Mouse (Mus musculus): ENCODE data around the gene Aebp1.
"Not testable (repeated sequence)": the region's sequence is repeated elsewhere in the genome, so short reads cannot be mapped to it uniquely, and the experiment has no call there.

The Aebp1 gene

DNA sequence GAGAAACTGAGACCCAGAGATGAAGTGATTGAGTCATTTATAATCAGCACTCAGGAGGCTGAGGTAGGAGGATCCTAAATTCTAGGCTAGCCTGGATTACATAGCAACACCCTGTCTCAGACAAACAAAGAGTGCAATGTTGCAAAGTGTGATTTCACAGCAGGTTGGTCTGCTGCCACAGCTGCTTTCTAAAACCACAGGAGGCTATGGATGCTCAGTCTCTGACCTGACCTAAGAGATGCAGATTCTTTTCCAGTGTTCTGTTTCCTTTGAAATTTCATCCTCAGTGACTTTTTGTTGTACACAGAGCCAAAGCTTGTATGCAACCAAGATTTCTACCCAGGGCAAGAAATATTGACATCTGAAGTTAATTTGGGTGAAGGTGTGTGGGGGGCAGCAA is 6.3 kb upstream of the Aebp1 start:
- DNase-seq (ENCODE audit: extremely low spot score, low read depth, low spot score), result no peak

DNA sequence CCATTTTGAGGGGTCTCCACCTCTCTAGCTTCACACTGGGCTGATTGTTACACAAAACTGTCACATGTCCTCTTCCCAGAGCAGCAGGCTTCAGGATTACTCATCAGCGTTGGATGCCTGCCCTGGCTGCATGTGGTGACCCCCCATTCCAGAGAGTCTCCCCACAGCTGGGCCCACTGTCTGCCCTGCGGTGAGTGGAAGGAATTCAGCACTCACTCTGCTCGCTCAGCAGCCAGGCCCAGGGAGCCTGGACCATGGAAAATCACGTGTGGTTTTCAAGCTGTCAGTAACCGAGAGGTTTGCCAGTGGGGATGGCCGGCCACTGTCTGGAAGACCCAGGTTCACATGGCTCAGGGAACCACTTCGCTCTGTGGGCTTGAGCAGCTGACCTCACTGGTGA is 5.8 kb upstream of the Aebp1 start:
- no peak for DNase-seq (ENCODE audit: extremely low spot score, low read depth, low spot score)

DNA sequence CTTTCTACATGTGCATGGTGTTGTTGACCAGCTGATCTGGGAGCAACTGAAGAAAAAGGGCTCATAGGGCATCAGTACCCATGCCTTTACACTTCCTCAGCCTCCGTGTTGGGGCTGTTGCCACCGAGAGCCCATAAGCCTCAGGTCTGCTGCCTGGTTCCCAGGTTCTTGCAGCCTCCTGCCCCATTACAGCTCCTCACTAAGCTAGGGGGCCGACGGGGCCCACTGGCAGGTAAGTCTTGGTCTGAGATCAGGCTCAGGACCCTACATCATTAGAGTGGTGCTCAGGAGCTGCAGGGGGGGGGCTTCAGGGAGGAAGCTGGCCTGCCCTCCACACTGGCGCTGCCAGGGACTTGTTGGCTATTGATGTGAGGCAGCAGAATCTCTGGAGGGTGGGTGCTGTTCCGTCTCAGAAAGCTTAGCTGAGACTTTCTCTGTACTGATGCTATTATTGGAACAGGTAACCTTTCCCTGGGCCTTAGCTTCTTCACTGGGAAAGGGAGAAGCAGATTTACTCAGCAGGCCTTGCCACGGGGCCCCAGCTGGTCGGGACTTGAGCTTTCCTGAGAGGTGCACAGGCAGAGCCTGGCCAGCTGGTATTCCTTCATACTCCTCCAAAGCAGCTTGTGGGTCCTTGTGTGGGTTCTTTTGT is 5.1 kb upstream of the Aebp1 start:
- DNase-seq (ENCODE audit: extremely low spot score, low read depth, low spot score), result no peak

GRCm38 (mm10) chr11:5858723-5859122 is 3.0 kb upstream of the Aebp1 start:
- DNase-seq (ENCODE audit: extremely low spot score, low read depth, low spot score), result no peak

DNA sequence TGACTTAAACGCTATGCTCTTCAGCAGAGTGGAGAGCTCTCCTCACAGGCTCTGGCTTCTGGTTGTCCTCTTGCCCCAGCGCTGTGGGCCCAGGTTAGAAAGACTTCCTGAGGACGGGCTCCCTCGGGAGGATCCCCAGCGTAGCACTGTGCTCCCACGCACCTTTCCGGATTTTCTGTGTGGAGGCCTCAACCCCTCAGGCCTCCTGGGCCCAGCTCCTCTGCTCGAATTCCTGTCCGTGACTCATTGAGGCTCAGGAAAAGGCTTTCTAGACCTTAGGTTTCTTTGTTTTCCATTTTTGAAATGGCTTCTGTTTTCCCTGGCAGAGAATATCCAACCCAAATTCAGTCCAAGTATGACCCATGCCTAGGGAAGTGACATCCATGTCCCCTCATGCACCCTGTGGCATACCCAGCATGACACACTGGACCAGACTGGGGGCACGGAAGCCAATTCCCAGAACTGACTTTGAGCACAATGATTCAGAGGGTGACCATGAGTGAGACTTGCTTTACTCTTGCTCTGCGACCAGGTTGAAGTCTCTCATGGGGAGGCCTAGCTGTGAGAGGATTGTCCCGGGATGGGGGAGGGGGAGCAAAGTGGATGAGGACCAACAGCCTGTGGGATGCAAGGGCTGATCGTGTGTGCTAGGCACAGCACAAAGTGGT is 1.7 kb upstream of the Aebp1 start:
- DNase-seq (ENCODE audit: extremely low spot score, low read depth, low spot score), result no peak

GRCm38 (mm10) chr11:5860639-5861038 is 1.1 kb upstream of the Aebp1 start:
- DNase-seq (ENCODE audit: extremely low spot score, low read depth, low spot score), result no peak

DNA sequence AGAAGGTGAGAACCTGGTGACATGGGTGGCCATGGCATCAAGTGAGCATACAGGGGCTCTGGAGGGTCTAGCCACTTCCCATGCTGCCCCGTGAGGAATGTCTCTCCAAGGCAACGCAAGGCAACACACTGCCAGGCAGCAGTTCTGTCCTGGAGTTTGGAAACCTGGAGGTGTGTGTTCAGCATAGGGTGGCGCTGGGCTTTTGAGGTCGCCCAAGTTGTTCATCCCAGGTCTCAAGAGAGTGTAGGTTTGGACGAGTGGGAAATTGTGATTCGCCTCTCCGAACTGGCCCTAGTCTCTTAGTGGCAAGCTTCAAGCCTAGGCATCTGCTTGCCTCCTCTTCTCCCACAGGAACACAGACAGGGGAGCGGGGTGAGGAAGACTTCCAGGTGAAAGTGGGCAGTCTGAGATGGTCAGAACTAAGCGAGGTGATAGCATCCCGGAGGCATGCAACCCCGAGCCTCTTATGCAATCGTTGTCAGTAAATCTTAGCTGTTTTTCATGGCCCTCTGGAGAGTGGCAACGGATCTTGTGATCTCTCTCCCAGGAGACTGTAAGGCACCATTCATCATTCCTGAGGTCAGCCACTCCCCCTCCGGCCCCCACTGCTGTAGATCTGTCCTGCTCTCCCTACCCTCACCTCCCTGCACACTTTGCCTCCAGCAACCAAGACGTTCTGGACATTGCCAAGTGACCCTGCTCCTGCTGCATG is 803 bp downstream of the Aebp1 start:
- no peak for DNase-seq (ENCODE audit: extremely low spot score, low read depth, low spot score)

DNA sequence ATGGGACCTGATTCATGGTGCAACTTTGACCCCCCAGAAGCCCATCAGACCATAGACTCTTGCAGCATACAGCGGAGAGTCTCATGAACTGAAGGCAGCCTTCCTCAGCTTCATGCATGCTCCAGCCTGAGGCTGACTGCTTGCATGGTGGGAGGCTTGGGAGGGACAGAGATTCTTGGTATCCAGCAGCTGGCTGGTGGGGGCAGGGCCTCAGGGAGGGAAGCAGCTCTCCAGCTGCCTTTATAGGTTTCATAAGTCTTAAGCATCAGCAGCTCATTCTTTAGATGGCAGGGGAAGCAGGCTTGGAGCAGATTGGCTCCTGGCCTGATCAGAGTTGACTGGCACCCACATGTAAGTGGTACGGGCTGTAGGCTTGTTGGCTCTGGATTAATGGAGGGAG is 5.4 kb downstream of the Aebp1 start:
- no peak for DNase-seq (ENCODE audit: extremely low spot score, low read depth, low spot score)

DNA sequence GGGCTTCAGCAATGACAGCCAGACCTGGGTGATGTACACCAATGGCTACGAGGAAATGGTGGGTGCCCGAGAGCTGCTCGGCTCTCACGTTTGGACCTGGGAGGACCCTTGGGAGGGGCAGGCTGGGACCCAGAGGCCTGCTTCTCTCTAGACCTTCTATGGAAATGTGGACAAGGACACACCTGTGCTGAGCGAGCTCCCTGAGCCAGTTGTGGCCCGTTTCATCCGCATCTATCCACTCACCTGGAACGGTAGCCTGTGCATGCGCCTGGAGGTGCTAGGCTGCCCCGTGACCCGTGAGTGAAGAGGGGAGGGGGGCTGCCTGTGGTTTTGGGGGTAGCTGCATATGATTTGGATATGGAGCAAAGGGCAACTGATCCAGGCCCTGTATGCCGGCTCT is 6.6 kb downstream of the Aebp1 start:
- DNase-seq (ENCODE audit: extremely low spot score, low read depth, low spot score), result no peak

DNA sequence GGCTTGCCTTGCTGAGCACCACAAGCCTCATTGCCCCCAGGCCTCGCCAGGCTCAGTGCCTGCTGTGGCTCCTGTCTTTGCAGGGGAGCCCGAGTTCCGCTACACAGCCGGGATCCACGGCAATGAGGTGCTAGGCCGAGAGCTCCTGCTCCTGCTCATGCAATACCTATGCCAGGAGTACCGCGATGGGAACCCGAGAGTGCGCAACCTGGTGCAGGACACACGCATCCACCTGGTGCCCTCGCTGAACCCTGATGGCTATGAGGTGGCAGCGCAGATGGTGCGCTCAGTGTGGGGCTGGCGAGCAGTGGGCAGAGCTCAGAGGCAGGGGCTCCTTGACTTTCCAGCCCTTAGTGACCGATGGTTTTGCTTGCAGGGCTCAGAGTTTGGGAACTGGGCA is 7.6 kb downstream of the Aebp1 start:
- no peak for DNase-seq (ENCODE audit: extremely low spot score, low read depth, low spot score)

- DNase-seq (ENCODE audit: extremely low spot score, low read depth, low spot score), result no peak
Observed at GRCm38 (mm10) chr11:5870069-5870468, 8.3 kb downstream of the Aebp1 start.

DNA sequence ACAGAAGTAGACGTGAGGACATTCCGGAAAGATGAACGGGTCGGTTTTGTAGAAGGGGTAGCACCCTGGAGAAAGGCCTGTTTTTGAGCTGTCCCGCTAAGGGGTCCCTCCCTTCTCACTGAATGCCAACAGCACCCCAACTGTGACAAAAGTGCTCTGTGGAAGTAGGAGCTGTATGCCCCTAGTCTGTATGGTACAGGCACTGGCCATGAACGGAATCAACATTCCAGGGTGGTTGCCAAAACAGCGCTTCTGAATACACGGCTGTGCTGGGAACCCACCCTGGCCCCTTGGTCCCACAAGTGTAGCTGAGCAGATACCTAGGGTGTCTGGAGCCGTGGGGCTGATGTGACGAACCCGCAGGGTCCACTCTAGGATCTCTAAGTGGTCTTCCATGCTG is 11.0 kb downstream of the Aebp1 start:
- DNase-seq (ENCODE audit: extremely low spot score, low read depth, low spot score), result no peak

GRCm38 (mm10) chr11:5873192-5873591 is 11.4 kb downstream of the Aebp1 start:
- no peak for DNase-seq (ENCODE audit: extremely low spot score, low read depth, low spot score)

GRCm38 (mm10) chr11:5877421-5877820 is 15.7 kb downstream of the Aebp1 start:
- DNase-seq (ENCODE audit: extremely low spot score, low read depth, low spot score), result no peak

DNA sequence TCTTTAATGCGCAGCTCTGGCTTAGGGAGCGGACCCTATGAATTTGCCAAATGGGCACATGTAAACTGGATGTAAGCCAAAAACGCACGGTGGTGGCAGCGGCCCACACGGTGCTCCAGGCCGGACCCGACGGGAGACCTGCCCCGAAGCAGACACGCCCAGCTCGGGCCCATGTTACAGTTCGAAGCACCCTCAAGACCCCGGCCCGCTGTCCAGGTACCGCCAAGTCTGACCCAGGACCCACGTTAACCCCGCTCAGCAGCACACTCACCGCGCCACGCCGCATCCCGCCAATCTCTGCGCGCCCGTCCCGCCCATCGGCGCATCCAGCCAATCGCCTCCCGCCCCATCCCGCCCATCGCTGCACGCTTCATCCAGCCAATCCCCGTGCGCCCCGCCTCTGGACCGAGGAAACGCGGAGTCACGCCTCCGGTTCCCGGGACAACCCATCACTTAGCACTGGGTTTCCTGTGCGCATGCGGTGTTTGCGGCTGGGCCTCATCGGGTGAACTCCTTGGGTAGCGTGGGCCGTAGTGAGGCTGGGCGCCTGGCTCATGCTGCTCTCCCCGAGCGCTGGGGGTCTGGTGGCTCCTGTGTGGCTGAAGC is 16.3 kb downstream of the Aebp1 start, which contains the start of gene Pold2:
TSS of gene Pold2 (minus strand) at position 372 of the 606 bp plus-strand sequence.
- peak; percentile 94 for DNase-seq (ENCODE audit: extremely low spot score, low read depth, low spot score)

DNA sequence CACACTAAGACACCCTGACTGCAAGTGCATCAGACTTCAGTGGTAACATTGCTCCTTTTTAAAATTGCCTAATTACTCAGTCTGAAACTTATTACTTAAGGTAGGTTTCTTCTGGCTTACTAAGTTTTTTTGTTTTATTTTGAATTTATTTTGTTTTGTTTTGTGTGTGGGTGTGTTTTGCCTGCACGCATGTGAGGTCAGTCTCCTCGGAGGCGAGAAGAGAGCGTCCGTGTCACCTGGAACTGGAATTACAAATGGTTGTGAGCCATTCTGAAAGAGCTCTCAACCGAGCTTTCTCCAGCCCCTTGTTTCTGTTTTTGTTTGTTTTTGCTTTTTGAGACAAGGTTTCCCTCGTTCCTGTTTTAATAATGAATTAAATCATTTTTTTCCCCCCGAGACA is 16.9 kb downstream of the Aebp1 start:
- no peak for DNase-seq (ENCODE audit: extremely low spot score, low read depth, low spot score)

GRCm38 (mm10) chr11:5879905-5880304 is 18.2 kb downstream of the Aebp1 start:
- DNase-seq (ENCODE audit: extremely low spot score, low read depth, low spot score), result no peak

- DNase-seq (ENCODE audit: extremely low spot score, low read depth, low spot score), result no peak
Observed at GRCm38 (mm10) chr11:5882518-5882917, 20.8 kb downstream of the Aebp1 start.

DNA sequence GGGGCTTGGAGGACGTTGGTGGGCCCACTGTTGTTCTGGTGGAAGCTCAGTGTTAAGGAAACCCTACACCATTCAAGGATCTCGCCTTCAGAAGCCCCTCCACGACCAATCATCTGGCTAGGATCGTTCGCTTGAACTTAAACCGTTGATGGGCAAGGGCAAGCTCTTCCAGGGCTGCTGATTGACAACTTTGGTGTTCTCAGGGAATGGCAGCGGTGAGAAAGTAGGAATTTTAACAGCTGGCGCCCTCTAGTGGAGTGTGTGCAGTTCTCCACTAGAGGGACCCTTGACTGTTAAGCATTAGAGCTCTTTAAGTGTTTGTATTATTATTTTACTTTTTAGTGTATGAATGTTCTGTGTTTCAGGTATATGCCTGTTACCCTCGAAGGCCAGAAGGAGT is 24.4 kb downstream of the Aebp1 start:
- DNase-seq (ENCODE audit: extremely low spot score, low read depth, low spot score), result no peak

DNA sequence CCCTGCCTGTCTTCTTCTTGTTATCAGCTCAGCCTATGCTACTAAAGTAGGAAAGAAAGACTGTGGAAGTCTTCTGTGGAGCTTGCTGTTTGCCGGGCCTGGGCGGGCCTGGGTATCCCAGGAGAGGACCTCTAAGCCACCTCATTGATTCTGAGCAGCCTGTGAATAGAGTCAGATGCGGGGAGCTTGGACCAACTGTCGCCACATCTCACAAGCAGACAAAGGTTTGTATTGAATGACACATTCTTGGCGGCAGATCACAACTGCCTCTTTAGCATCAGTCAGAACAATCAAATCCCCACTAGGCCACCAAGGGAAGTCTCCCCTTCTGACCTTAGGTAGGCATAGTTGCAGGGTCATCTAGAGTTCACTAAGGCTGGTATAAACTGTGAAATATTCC is 25.5 kb downstream of the Aebp1 start:
- no peak for DNase-seq (ENCODE audit: extremely low spot score, low read depth, low spot score)

GRCm38 (mm10) chr11:5888563-5888962 is 26.8 kb downstream of the Aebp1 start:
- DNase-seq (ENCODE audit: extremely low spot score, low read depth, low spot score), result not testable (repeated sequence)

DNA sequence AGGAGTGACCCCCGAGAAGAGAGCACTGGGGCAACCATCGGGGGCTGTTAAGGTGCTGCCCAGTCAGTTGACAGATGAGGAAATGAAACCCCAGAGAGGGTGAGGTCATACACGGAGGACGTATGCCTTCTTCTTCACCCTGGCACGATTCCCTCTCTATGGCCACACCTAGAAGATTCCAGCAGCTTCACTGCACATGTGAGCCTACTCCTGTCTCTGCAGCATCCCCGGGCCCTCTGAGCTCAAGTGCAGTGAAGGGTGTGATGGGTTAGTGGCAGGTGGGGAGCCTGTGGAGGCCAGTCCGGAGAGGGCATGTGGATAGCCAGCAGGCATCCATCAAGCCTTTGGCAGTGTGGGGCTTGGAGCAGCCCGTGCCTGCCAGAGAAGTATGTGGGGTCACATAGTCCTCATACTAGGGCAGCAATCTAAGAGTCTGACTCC is 30.4 kb downstream of the Aebp1 start:
- DNase-seq (ENCODE audit: extremely low spot score, low read depth, low spot score), result no peak

Measured in hindlimb bud, embryonic 11.5 days (tissue).